Mouse (Mus musculus) midbrain, postnatal 0 days (tissue): Measurements from ENCODE around the gene Lcn2. TPM values are rescaled to one million over a fixed set of nuclear protein-coding genes. Genes with fewer than 3 reads are reported as not detected.

ENCODE experiments used
- ATAC-seq: fragments of 200-750 bp; cut with Nextera tagmentation; 2 replicates; pipeline ENCODE4 v1.8.0; 2017; ENCODE audit warnings: moderate number of reproducible peaks, mild to moderate bottlenecking, moderate TSS enrichment, moderate library complexity; ENCODE audit not compliant: low FRiP score
- DNase-seq: peaks from one replicate; pipeline ENCODE4 v3.0.0-alpha.2; 2015; ENCODE audit warnings: low spot score
- H3K27ac ChIP-seq: fragments of 300-500 bp; sonication (generic); 2 replicates; pipeline ENCODE4 v1.5.1; 2014; ENCODE audit warnings: low read depth, mild to moderate bottlenecking, low read length, mixed read lengths
- H3K27me3 ChIP-seq: fragments of 300-500 bp; sonication (generic); 2 replicates; pipeline ENCODE4 v1.6.1; 2014; ENCODE audit warnings: low read length, control low read depth, mixed read lengths; ENCODE audit not compliant: insufficient read depth
- H3K36me3 ChIP-seq: fragments of 300-500 bp; sonication (generic); 2 replicates; pipeline ENCODE4 v1.6.1; 2014; ENCODE audit warnings: low read length, control low read depth, mixed read lengths; ENCODE audit not compliant: insufficient read depth
- H3K4me1 ChIP-seq: fragments of 300-500 bp; sonication (generic); 2 replicates; pipeline ENCODE4 v1.6.1; 2014; ENCODE audit warnings: mild to moderate bottlenecking, control low read depth, antibody characterized with exemption, low read length, mixed read lengths; ENCODE audit not compliant: insufficient read depth
- H3K4me2 ChIP-seq: fragments of 300-500 bp; sonication (generic); 2 replicates; pipeline ENCODE4 v1.6.1; 2014; ENCODE audit warnings: low read depth, mild to moderate bottlenecking, low read length, mixed read lengths; ENCODE audit not compliant: poor library complexity, severe bottlenecking
- H3K4me3 ChIP-seq: fragments of 300-500 bp; sonication (generic); 2 replicates; pipeline ENCODE4 v1.5.1; 2014; ENCODE audit warnings: low read depth, mild to moderate bottlenecking, low read length, moderate library complexity
- H3K9ac ChIP-seq: fragments of 300-500 bp; sonication (generic); replicated peaks from 2 replicates; pipeline ENCODE4 v1.6.1; 2014; ENCODE audit warnings: mild to moderate bottlenecking, low read length, moderate library complexity, mixed read lengths; ENCODE audit not compliant: poor library complexity, severe bottlenecking
- H3K9me3 ChIP-seq: fragments of 300-500 bp; sonication (generic); 2 replicates; pipeline ENCODE4 v1.6.1; 2016; ENCODE audit warnings: low read length, control low read depth
- CTCF ChIP-seq: IDR thresholded peaks from 2 replicates; pipeline ENCODE4 v1.5.1; 2016; ENCODE audit warnings: antibody characterized with exemption, mild to moderate bottlenecking
- WGBS: fragments of 180-500 bp; shearing (Covaris S2); extraction: QIAGEN DNeasy Blood & Tissue Kit; methylation state at CpG from one replicate; pipeline ENCODE4 v1.1.7; 2014; 5-methylcytosine and 5-hydroxymethylcytosine counted together
- polyA plus RNA-seq: library from polyadenylated mRNA; unstranded; fragments of >200 nt; fragmentation: Nextera tagmentation; extraction: Ambion mirVana; gene quantifications from 2 replicates; pipeline ENCODE4 v1.2.1, GENCODE M21; 2015
- total RNA-seq: library from RNA; depleted of rRNA; stranded (reverse); fragments of >200 nt; gene quantifications from 2 replicates; pipeline ENCODE4 v1.2.3, GENCODE M21; 2014

The Lcn2 gene
- total and polyA plus RNA-seq, 2 experiments from 2014 or later = 0.35 TPM; not detected in 1

GRCm38 (mm10) chr2:32395484-32395945, 7.5 kb upstream of the Lcn2 start, which contains the start of gene Ptges2:
Ptges2 (plus strand) TSS chr2:32395896.
- ATAC-seq = peak; percentile 91

GRCm38 (mm10) chr2:32394973-32395372, 6.9 kb upstream of the Lcn2 start:
- H3K27me3 ChIP-seq = no peaks in the 10 kb centered on the region
- H3K4me1 ChIP-seq = peaks cover 10% of the 10 kb centered on the region
- peak overlapping the region; percentile 78 for H3K9ac ChIP-seq
- H3K9me3 ChIP-seq = no peaks in the 10 kb centered on the region
- 6% methylated on average over 8 of the region's 8 CpGs for WGBS
- peak; percentile 69 for TF ChIP-seq CTCF
- peak overlapping the region; percentile 92 for H3K4me2 ChIP-seq
- H3K27ac ChIP-seq = peak overlapping the region; percentile 77
- DNase-seq (peak; percentile 62), ATAC-seq (no peak)
- H3K4me3 ChIP-seq = peak overlapping the region; percentile 94
- H3K36me3 ChIP-seq = peaks cover 4% of the 10 kb centered on the region

More at GRCm38 (mm10) chr2:32395484-32395945, 7.5 kb upstream of the Lcn2 start, which contains the start of gene Ptges2:
- peak within 1 kb of the TSS; percentile 94 for H3K4me3 ChIP-seq
- H3K9me3 ChIP-seq = no peaks in the 10 kb centered on the region
- DNase-seq = peak; percentile 96
- under 1% methylated on average over 31 of the region's 31 CpGs for WGBS
- peaks cover 10% of the 10 kb centered on the region for H3K4me1 ChIP-seq
- H3K27ac ChIP-seq = peak within 1 kb of the TSS; percentile 77
- no peak; the same call in 1 of the 2 replicates for TF ChIP-seq CTCF
- H3K36me3 ChIP-seq = peaks cover 10% of the 10 kb centered on the region
- H3K4me2 ChIP-seq = peak within 1 kb of the TSS; percentile 92
- H3K9ac ChIP-seq = peak within 1 kb of the TSS; percentile 78
- H3K27me3 ChIP-seq = no peaks in the 10 kb centered on the region

GRCm38 (mm10) chr2:32392063-32392462, 4.0 kb upstream of the Lcn2 start:
- TF ChIP-seq CTCF = no peak
- DNase-seq = no peak
- no peaks in the 10 kb centered on the region for H3K36me3 ChIP-seq
- no peak overlapping the region for H3K27ac ChIP-seq
- peaks cover 3% of the 10 kb centered on the region for H3K4me1 ChIP-seq
- ATAC-seq = no peak
- WGBS = 77% methylated on average over 5 of the region's 5 CpGs
- no peak overlapping the region for H3K4me2 ChIP-seq
- no peaks in the 10 kb centered on the region for H3K9me3 ChIP-seq
- no peaks in the 10 kb centered on the region for H3K27me3 ChIP-seq
- 0 out of 2 replicates have a peak overlapping the region, but pooled peaks have one; percentile 13 for H3K9ac ChIP-seq
- no peak overlapping the region for H3K4me3 ChIP-seq

GRCm38 (mm10) chr2:32390871-32391270, 2.8 kb upstream of the Lcn2 start:
- H3K9me3 ChIP-seq = no peaks in the 10 kb centered on the region
- no peak for TF ChIP-seq CTCF
- no peak overlapping the region for H3K4me2 ChIP-seq
- ATAC-seq (no peak), DNase-seq (no peak)
- H3K4me3 ChIP-seq = no peak overlapping the region
- H3K27me3 ChIP-seq = no peaks in the 10 kb centered on the region
- H3K36me3 ChIP-seq = no peaks in the 10 kb centered on the region
- H3K4me1 ChIP-seq = no peaks in the 10 kb centered on the region; the same call in 1 of the 2 replicates
- no peak overlapping the region for H3K27ac ChIP-seq
- no peak overlapping the region for H3K9ac ChIP-seq
- WGBS = 77% methylated on average over 8 of the region's 8 CpGs

- H3K27me3 ChIP-seq = no peaks in the 10 kb centered on the region
- no peaks in the 10 kb centered on the region for H3K36me3 ChIP-seq
- DNase-seq = no peak
- ATAC-seq = no peak
- no peak overlapping the region for H3K4me3 ChIP-seq
- WGBS = 83% methylated on average over 2 of the region's 2 CpGs
- H3K4me2 ChIP-seq = no peak overlapping the region
- TF ChIP-seq CTCF = no peak
- H3K9me3 ChIP-seq = no peaks in the 10 kb centered on the region
- no peak overlapping the region for H3K27ac ChIP-seq
- H3K4me1 ChIP-seq = no peaks in the 10 kb centered on the region
- H3K9ac ChIP-seq = no peak overlapping the region
Measured at GRCm38 (mm10) chr2:32389157-32389556, 1.1 kb upstream of the Lcn2 start.

- H3K27ac ChIP-seq = peak overlapping the region; percentile 75; the same call in 1 of the 2 replicates
- DNase-seq (no peak), ATAC-seq (no peak)
- no peak for TF ChIP-seq CTCF
- H3K4me2 ChIP-seq = no peak overlapping the region
- WGBS = 81% methylated on average over 2 of the region's 2 CpGs
- no peak overlapping the region for H3K4me3 ChIP-seq
- peaks cover 18% of the 10 kb centered on the region for H3K36me3 ChIP-seq
- no peaks in the 10 kb centered on the region for H3K27me3 ChIP-seq
- peaks cover 4% of the 10 kb centered on the region; the same call in 1 of the 2 replicates for H3K4me1 ChIP-seq
- no peaks in the 10 kb centered on the region for H3K9me3 ChIP-seq
- no peak overlapping the region for H3K9ac ChIP-seq
Measured at GRCm38 (mm10) chr2:32382689-32383088, 5.4 kb downstream of the Lcn2 start.
